Mouse (Mus musculus) gonadal fat pad, adult 2 months (tissue): ENCODE measurements around the gene Ypel2. TPM values are rescaled to one million over a fixed set of nuclear protein-coding genes. Genes with fewer than 3 reads are reported as not detected.

Source experiments
- DNase-seq: peaks from one replicate; pipeline ENCODE4 v3.0.0-alpha.2; 2012; ENCODE audit warnings: low read depth
- polyA plus RNA-seq: library from polyadenylated mRNA; depleted of rRNA; stranded (reverse); fragments of >200 nt; gene quantifications from 2 replicates; pipeline ENCODE4 v1.2.3, GENCODE M21; 2012

The Ypel2 gene
- polyA plus RNA-seq, 1 experiment: 9.8 TPM

- no peak for DNase-seq
These were observed 2.2 kb upstream of the Ypel2 start for GRCm38 (mm10) chr11:86995625-86996221.

- DNase-seq: no peak
These were observed 1.5 kb upstream of the Ypel2 start for GRCm38 (mm10) chr11:86994791-86995624.

- no peak for DNase-seq
These were observed 823 bp upstream of the Ypel2 start for GRCm38 (mm10) chr11:86994330-86994729.

- DNase-seq: no peak
These were observed 982 bp downstream of the Ypel2 start for GRCm38 (mm10) chr11:86992461-86992988.

GRCm38 (mm10) chr11:86991241-86991640 lies 2.3 kb downstream of the Ypel2 start:
- no peak for DNase-seq

GRCm38 (mm10) chr11:86990309-86990708 lies 3.2 kb downstream of the Ypel2 start:
- DNase-seq: no peak

GRCm38 (mm10) chr11:86984990-86985389 lies 8.5 kb downstream of the Ypel2 start:
- no peak for DNase-seq

- DNase-seq: no peak
These were observed 10.5 kb downstream of the Ypel2 start for GRCm38 (mm10) chr11:86983056-86983455.

DNA sequence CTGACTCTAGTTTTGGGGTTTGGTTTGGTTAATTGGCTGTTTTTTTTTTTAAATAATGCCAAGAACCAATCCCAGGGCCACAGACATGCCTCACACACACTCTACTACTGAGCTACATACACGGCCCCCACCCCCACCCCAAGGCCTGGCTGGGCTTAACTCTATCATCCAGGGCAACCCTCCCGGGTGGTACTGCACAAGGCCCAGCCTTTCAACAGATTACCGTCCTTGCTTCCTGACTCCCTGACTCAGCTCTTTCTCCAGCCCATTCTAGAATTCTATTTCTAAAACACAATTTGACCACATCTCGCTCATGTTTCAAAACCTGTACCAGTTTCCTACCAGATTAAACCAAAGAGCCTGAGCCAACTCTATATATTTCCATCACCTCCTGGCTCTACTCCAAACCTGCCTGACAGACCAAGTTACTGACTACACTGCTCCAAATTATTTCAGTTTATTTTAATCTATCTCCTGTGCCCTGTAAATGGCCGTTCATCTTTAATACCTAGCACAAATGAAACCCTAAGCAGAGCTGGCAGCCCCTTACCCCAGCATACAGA lies 12.2 kb downstream of the Ypel2 start:
- no peak for DNase-seq

- no peak for DNase-seq
These were observed 13.0 kb downstream of the Ypel2 start for GRCm38 (mm10) chr11:86980526-86980925.

DNA sequence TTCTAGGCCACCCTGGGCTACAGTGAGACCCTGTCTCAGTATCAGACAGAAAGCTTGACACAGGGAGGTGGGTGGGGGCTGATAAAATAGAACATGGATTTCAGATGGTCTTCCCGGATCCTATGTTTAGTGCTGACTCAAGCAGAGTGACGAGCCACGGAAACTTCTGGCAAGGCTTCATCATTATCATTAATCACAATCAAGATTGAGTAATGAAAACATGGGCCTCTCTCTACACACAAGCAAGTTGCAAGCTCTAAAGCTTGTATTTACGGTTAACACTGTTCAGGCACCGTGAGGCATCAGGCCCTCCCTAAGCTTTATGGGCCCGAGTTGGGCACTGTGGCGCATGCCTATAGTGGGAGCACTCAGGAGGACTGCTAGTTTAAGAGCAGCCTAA lies 13.7 kb downstream of the Ypel2 start:
- no peak for DNase-seq

- no peak for DNase-seq
These were observed 16.3 kb downstream of the Ypel2 start for GRCm38 (mm10) chr11:86977242-86977641.

- no peak for DNase-seq
These were observed 19.1 kb downstream of the Ypel2 start for GRCm38 (mm10) chr11:86974401-86974800.

DNA sequence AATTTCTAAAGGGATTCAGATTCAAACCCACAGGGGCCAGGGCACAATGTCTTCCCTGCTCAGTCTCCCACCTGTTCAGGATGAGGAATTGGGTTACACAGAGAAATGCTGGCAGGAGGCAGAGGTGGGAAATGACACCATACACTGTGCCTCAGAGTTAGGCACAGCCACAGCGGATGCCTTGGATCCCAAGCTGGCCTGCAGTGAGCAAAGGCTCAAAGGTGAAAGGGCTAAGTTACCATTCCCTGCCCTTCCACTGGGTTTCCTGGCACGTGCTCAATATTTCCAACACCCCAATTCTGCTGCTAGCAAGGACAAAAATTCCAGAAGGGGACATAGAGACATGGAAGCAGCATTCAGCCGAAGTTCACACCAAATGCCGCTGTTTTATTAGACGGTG lies 20.3 kb downstream of the Ypel2 start:
- DNase-seq: no peak

- no peak for DNase-seq
These were observed 22.3 kb downstream of the Ypel2 start for GRCm38 (mm10) chr11:86971057-86971753.

GRCm38 (mm10) chr11:86969041-86969821 lies 24.3 kb downstream of the Ypel2 start:
- no peak for DNase-seq

DNA sequence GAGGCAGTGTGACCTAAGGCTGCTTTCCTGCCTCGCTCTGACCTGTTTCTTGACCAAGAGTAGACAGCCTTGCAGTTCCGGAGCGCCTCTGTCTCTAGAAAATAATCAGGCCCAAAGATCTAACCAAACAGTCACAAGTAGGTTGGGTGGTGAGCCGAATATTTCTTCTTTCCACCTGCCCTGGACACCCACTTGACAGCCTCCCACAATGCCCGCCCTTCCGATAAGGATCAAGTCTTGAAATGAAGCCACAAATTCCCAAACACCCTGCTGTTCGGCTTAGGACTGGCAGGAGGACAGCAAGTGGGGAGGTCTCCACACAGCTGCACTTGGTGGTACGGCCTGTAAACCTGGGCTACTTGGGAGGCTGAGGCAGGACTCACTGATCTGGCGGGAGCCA lies 26.0 kb downstream of the Ypel2 start:
- DNase-seq: no peak

DNA sequence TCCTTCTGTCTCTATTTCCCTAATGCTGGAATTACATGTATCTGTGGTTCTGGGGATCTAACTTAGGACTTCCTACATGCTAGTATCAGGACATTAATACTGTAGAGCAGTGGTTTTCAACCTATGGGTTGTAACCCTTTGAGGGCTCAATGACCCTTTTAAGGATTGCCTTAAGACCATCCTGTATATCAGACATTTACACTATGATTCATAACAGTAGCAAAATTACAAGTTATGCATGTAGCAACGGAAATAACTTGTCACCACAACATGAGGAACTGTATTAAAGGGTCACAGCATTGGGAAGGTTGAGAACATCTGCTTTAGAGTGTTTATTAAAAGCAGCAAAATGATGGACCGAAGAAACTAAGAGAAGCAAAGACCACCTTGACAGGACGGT lies 26.8 kb downstream of the Ypel2 start:
- no peak for DNase-seq

GRCm38 (mm10) chr11:86965079-86965478 lies 28.4 kb downstream of the Ypel2 start:
- DNase-seq: no peak

- DNase-seq: no peak
These were observed 29.8 kb downstream of the Ypel2 start for GRCm38 (mm10) chr11:86963698-86964097.

- DNase-seq: no peak
These were observed 30.5 kb downstream of the Ypel2 start for GRCm38 (mm10) chr11:86963027-86963426.
